Mouse (Mus musculus) forebrain, embryonic 11.5 days (tissue): ENCODE results near the gene AW549877. TPM values are rescaled to one million over a fixed set of nuclear protein-coding genes. Genes with fewer than 3 reads are reported as not detected.

ENCODE experiments used
- ATAC-seq: fragments of 200-750 bp; cut with Nextera tagmentation; replicated peaks from 2 replicates; pipeline ENCODE4 v1.8.0; 2017; ENCODE audit warnings: moderate TSS enrichment; ENCODE audit not compliant: low FRiP score
- DNase-seq: peaks from one replicate; pipeline ENCODE4 v3.0.0-alpha.2; 2017; ENCODE audit warnings: low spot score
- H3K27ac ChIP-seq: fragments of 300-500 bp; sonication (generic); 2 replicates; pipeline ENCODE4 v1.5.1; 2014; ENCODE audit warnings: low read depth, low read length
- H3K27me3 ChIP-seq: fragments of 300-500 bp; sonication (generic); 2 replicates; pipeline ENCODE4 v1.6.1; 2014; ENCODE audit warnings: mild to moderate bottlenecking, low read length, mixed read lengths; ENCODE audit not compliant: control insufficient read depth, insufficient read depth
- H3K36me3 ChIP-seq: fragments of 300-500 bp; sonication (generic); 2 replicates; pipeline ENCODE4 v1.6.1; 2014; ENCODE audit warnings: mild to moderate bottlenecking, low read length, moderate library complexity, mixed read lengths; ENCODE audit not compliant: control insufficient read depth, insufficient read depth
- H3K4me1 ChIP-seq: fragments of 300-500 bp; sonication (generic); replicated peaks from 2 replicates; pipeline ENCODE4 v1.6.1; 2014; ENCODE audit warnings: low read length, mixed read lengths; ENCODE audit not compliant: control insufficient read depth, insufficient read depth
- H3K4me2 ChIP-seq: fragments of 300-500 bp; sonication (generic); 2 replicates; pipeline ENCODE4 v1.6.1; 2014; ENCODE audit warnings: low read depth, mild to moderate bottlenecking, low read length, moderate library complexity, mixed read lengths; ENCODE audit not compliant: severe bottlenecking
- H3K4me3 ChIP-seq: fragments of 300-500 bp; sonication (generic); 2 replicates; pipeline ENCODE4 v1.5.1; 2014; ENCODE audit warnings: low read depth, low read length
- H3K9ac ChIP-seq: fragments of 300-500 bp; sonication (generic); 2 replicates; pipeline ENCODE4 v1.6.1; 2014; ENCODE audit warnings: low read length
- H3K9me3 ChIP-seq: fragments of 300-500 bp; sonication (generic); 2 replicates; pipeline ENCODE4 v1.6.1; 2016; ENCODE audit warnings: low read length, mixed read lengths; ENCODE audit not compliant: control insufficient read depth
- WGBS: fragments of 180-500 bp; shearing (Covaris S2); extraction: QIAGEN DNeasy Blood & Tissue Kit; methylation state at CpG from one replicate; pipeline ENCODE4 v1.1.7; 2014; 5-methylcytosine and 5-hydroxymethylcytosine counted together
- polyA plus RNA-seq: library from polyadenylated mRNA; unstranded; fragments of >200 nt; fragmentation: Nextera tagmentation; extraction: Ambion mirVana; gene quantifications from 2 replicates; pipeline ENCODE4 v1.2.1, GENCODE M21; 2014

AW549877 gene
- polyA plus RNA-seq, 1 experiment from 2014 or later = 61.7 TPM

GRCm38 (mm10) chr15:3978279-3978678, 17.3 kb downstream of the AW549877 start:
- ATAC-seq (peak; percentile 21; the same call in 1 of the 2 replicates), DNase-seq (no peak)
- 91% methylated on average over 2 of the region's 2 CpGs for WGBS

GRCm38 (mm10) chr15:3973300-3973699, 22.2 kb downstream of the AW549877 start:
- Histone ChIP-seq H3K4me1 (no peaks in the 10 kb centered on the region), H3K27me3 (no peaks in the 10 kb centered on the region), H3K9me3 (no peaks in the 10 kb centered on the region), H3K27ac (no peak overlapping the region), H3K4me3 (no peak overlapping the region), H3K36me3 (no peaks in the 10 kb centered on the region), H3K9ac (no peak overlapping the region), H3K4me2 (no peak overlapping the region)
- DNase-seq (no peak), ATAC-seq (no peak)
- 91% methylated on average over 3 of the region's 3 CpGs for WGBS

More at GRCm38 (mm10) chr15:3978279-3978678, 17.3 kb downstream of the AW549877 start:
- Histone ChIP-seq H3K4me2 (no peak overlapping the region), H3K9me3 (no peaks in the 10 kb centered on the region), H3K4me3 (no peak overlapping the region), H3K36me3 (no peaks in the 10 kb centered on the region), H3K9ac (no peak overlapping the region), H3K27ac (no peak overlapping the region), H3K27me3 (no peaks in the 10 kb centered on the region), H3K4me1 (no peaks in the 10 kb centered on the region)

DNA sequence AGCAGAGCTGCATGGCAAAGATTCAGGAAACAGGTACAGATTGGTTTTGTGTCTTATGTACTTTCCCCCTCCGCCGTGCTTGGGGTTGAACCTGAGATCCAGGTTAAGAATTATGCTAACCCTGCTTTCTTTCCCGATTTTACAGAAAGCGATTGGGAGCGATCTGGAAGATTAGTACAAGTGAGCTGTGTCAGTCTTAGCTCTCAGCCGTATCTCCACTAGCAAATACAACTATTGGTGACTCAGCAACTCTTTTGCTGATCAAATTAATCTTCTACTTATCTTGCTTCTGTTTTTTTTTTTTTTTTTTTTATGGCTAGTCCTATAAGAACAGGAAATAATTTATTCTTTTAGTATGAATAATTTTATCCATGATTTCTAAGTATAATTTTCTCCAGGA, 25.4 kb downstream of the AW549877 start:
- Histone ChIP-seq H3K27me3 (no peaks in the 10 kb centered on the region), H3K4me2 (no peak overlapping the region), H3K4me3 (no peak overlapping the region), H3K9me3 (no peaks in the 10 kb centered on the region), H3K36me3 (no peaks in the 10 kb centered on the region), H3K27ac (no peak overlapping the region), H3K9ac (no peak overlapping the region), H3K4me1 (no peaks in the 10 kb centered on the region)
- DNase-seq (no peak), ATAC-seq (no peak)
- 95% methylated on average over 6 of the region's 6 CpGs for WGBS

GRCm38 (mm10) chr15:3969743-3970142, 25.8 kb downstream of the AW549877 start:
- H3K4me2 ChIP-seq = no peak overlapping the region
- ATAC-seq (no peak), DNase-seq (no peak)
- H3K27me3 ChIP-seq = no peaks in the 10 kb centered on the region
- no peak overlapping the region for H3K27ac ChIP-seq
- WGBS = 90% methylated on average over 14 of the region's 14 CpGs
- no peak overlapping the region for H3K4me3 ChIP-seq
- no peaks in the 10 kb centered on the region for H3K36me3 ChIP-seq
- no peaks in the 10 kb centered on the region for H3K9me3 ChIP-seq
- no peak overlapping the region for H3K9ac ChIP-seq
- no peaks in the 10 kb centered on the region for H3K4me1 ChIP-seq

- Histone ChIP-seq H3K9ac (no peak overlapping the region), H3K4me2 (no peak overlapping the region), H3K27me3 (no peaks in the 10 kb centered on the region), H3K27ac (no peak overlapping the region), H3K4me1 (no peaks in the 10 kb centered on the region), H3K4me3 (no peak overlapping the region), H3K9me3 (no peaks in the 10 kb centered on the region), H3K36me3 (no peaks in the 10 kb centered on the region)
- DNase-seq (no peak), ATAC-seq (no peak)
- 93% methylated on average over 8 of the region's 8 CpGs for WGBS
Observed at GRCm38 (mm10) chr15:3962251-3962650, 33.3 kb downstream of the AW549877 start.

GRCm38 (mm10) chr15:3960094-3960493, 35.5 kb downstream of the AW549877 start:
- Histone ChIP-seq H3K4me1 (no peaks in the 10 kb centered on the region), H3K27me3 (no peaks in the 10 kb centered on the region), H3K9ac (no peak overlapping the region), H3K27ac (no peak overlapping the region), H3K4me2 (no peak overlapping the region), H3K36me3 (no peaks in the 10 kb centered on the region), H3K4me3 (no peak overlapping the region), H3K9me3 (no peaks in the 10 kb centered on the region)
- ATAC-seq = no peak
- no peak for DNase-seq
- 77% methylated on average over 1 of the region's 1 CpGs for WGBS

DNA sequence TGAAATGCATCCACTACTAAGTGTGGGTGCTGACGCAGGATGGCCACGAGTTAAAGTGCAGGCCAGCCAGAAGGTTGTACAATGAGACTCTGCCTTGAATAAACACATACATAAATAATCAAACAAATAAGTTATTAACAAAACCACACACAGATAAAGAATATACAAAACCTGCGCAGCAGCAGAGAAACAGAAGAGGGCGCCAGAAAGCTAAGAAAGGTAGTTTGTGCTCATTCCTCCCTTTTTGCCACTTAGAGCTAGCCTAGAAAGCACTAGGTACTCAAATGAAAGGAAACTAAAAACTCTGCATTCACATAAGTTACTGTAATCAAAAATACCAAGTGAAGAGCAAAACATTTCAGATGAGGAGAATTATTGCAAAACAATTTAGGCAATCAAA, 37.6 kb downstream of the AW549877 start:
- Histone ChIP-seq H3K4me2 (no peak overlapping the region), H3K27me3 (no peaks in the 10 kb centered on the region), H3K4me3 (no peak overlapping the region), H3K4me1 (no peaks in the 10 kb centered on the region), H3K27ac (no peak overlapping the region), H3K36me3 (no peaks in the 10 kb centered on the region), H3K9ac (no peak overlapping the region), H3K9me3 (no peaks in the 10 kb centered on the region)
- ATAC-seq (peak; percentile 36; the same call in 1 of the 2 replicates), DNase-seq (no peak)
- WGBS = 28% methylated on average over 4 of the region's 4 CpGs

DNA sequence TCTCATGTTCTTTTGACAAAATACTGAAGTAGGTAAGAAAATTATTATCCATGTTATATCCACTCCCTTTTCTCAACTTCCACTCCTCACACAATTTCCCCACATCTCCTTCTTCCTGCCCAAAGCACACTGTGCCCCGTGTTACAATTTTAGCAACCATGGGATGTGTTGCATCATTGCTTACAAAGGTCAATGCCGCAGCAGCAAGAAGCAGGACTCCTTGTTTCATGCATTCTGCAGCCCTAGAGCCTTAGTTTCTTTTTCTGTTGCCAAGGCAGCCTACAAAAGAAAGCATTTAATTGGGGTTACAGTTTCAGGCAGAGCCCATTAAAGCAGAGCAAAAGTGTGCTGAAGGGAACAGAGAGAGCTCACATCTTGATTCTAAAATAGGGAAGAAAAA, 40.6 kb downstream of the AW549877 start:
- DNase-seq = no peak
- 74% methylated on average over 2 of the region's 2 CpGs for WGBS

GRCm38 (mm10) chr15:3938132-3938531, 57.4 kb downstream of the AW549877 start:
- Histone ChIP-seq H3K27me3 (no peaks in the 10 kb centered on the region), H3K4me2 (no peak overlapping the region), H3K9me3 (no peaks in the 10 kb centered on the region), H3K27ac (no peak overlapping the region), H3K4me1 (no peaks in the 10 kb centered on the region), H3K4me3 (no peak overlapping the region), H3K36me3 (no peaks in the 10 kb centered on the region), H3K9ac (no peak overlapping the region)
- no peak for DNase-seq
- 86% methylated on average over 2 of the region's 2 CpGs for WGBS
- ATAC-seq = no peak

More for the DNA sequence above, 40.6 kb downstream of the AW549877 start:
- Histone ChIP-seq H3K4me2 (no peak overlapping the region), H3K9me3 (no peaks in the 10 kb centered on the region), H3K27ac (no peak overlapping the region), H3K27me3 (no peaks in the 10 kb centered on the region), H3K9ac (no peak overlapping the region), H3K36me3 (no peaks in the 10 kb centered on the region), H3K4me1 (no peaks in the 10 kb centered on the region), H3K4me3 (no peak overlapping the region)
- no peak for ATAC-seq
